Mouse (Mus musculus) lung, embryonic 15.5 days (tissue): ENCODE measurements at regions not wholly inside any gene's neighbourhood (a gene's known extent, or its start where the extent isn't known, plus 50 kb on each side); places are given as distances from the start of the nearest gene placed in this dataset.
A peak's percentile ranks its signal among the peaks of the same experiment; 100 is the strongest.
"Not testable (repeated sequence)": the region's sequence is repeated elsewhere in the genome, so short reads cannot be mapped to it uniquely, and the experiment has no call there.

Experiments
- ATAC-seq: fragments of 200-750 bp; cut with Nextera tagmentation; 2 replicates; pipeline ENCODE4 v1.8.0; 2017; ENCODE audit warnings: moderate number of reproducible peaks, borderline replicate concordance; ENCODE audit not compliant: low FRiP score, low TSS enrichment; ENCODE audit errors: extremely low read depth
- H3K27ac ChIP-seq: fragments of 300-500 bp; sonication (generic); 2 replicates; pipeline ENCODE4 v1.5.1; 2015; ENCODE audit warnings: moderate library complexity, mild to moderate bottlenecking, inconsistent platforms
- H3K27me3 ChIP-seq: fragments of 300-500 bp; sonication (generic); 2 replicates; pipeline ENCODE4 v1.6.1; 2015; ENCODE audit warnings: inconsistent platforms
- H3K36me3 ChIP-seq: fragments of 300-500 bp; sonication (generic); 2 replicates; pipeline ENCODE4 v1.6.1; 2015; ENCODE audit warnings: inconsistent platforms
- H3K4me1 ChIP-seq: fragments of 300-500 bp; sonication (generic); 2 replicates; pipeline ENCODE4 v1.6.1; 2015; ENCODE audit warnings: inconsistent platforms
- H3K4me2 ChIP-seq: fragments of 300-500 bp; sonication (generic); 2 replicates; pipeline ENCODE4 v1.6.1; 2015; ENCODE audit warnings: inconsistent platforms, mild to moderate bottlenecking, moderate library complexity
- H3K4me3 ChIP-seq: fragments of 300-500 bp; sonication (generic); 2 replicates; pipeline ENCODE4 v1.5.1; 2015; ENCODE audit warnings: mild to moderate bottlenecking, inconsistent platforms
- H3K9ac ChIP-seq: fragments of 300-500 bp; sonication (generic); 2 replicates; pipeline ENCODE4 v1.6.1; 2015; ENCODE audit warnings: inconsistent platforms
- H3K9me3 ChIP-seq: fragments of 300-500 bp; sonication (generic); 2 replicates; pipeline ENCODE4 v1.6.1; 2016; ENCODE audit warnings: inconsistent platforms
- WGBS: fragments of 180-500 bp; shearing (Covaris S2); methylation state at CpG from one replicate; pipeline ENCODE4 v1.1.7; 2015; 5-methylcytosine and 5-hydroxymethylcytosine counted together

DNA sequence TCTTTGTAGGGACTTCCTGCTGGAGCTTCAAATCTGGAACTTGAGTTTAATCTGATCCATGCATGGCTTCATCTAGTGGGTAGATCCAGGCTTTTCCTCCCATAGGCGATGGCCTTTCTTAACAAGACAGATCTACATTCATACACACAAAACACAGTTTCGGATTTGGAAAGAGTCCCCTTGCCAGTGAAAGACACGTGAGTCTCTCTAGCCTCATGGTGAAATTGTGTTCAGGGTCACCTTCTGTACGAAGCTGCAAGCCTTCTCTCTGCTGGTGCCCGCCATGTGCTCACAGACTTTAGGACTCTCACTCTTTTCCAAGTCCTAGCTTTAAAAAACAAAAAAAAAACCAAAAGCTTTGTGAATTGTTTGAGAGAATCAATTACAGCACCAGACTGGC, 51.4 kb upstream of the Dlx2 start:
- ATAC-seq = no peak

DNA sequence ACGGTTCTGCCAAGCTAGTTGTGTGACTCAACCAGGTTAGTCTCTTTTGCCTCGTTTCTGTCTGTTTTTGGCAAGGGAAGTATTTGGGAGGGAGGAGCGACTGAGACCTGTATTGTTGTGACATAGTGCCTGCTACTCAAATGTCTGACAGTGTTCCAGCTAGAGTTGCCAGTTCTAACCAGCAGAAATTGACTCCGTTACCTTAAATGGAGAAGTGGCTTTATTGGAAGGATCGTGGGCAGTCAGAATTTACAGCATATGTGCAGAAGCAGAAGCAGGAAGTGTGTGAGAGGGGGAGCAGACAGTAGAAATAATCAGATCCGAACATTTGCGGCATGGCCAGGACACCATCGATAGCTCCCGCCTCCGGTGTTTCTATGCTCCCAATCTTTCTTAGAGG, 51.8 kb upstream of the Dlx2 start:
- H3K27ac ChIP-seq = no peak overlapping the region
- H3K4me3 ChIP-seq = no peak overlapping the region
- H3K36me3 ChIP-seq = no peaks in the 10 kb centered on the region
- no peak overlapping the region; the same call in 1 of the 2 replicates for H3K4me2 ChIP-seq
- H3K9me3 ChIP-seq = no peaks in the 10 kb centered on the region
- no peaks in the 10 kb centered on the region for H3K27me3 ChIP-seq
- ATAC-seq = no peak
- H3K9ac ChIP-seq = no peak overlapping the region
- no peaks in the 10 kb centered on the region for H3K4me1 ChIP-seq
- 62% methylated on average over 10 of the region's 10 CpGs for WGBS

More for the DNA sequence above, 51.4 kb upstream of the Dlx2 start:
- Histone ChIP-seq H3K4me2 (no peak overlapping the region), H3K4me1 (no peaks in the 10 kb centered on the region), H3K36me3 (no peaks in the 10 kb centered on the region), H3K4me3 (no peak overlapping the region), H3K9me3 (no peaks in the 10 kb centered on the region), H3K27ac (no peak overlapping the region), H3K9ac (no peak overlapping the region), H3K27me3 (no peaks in the 10 kb centered on the region)
- 80% methylated on average over 5 of the region's 5 CpGs for WGBS

DNA sequence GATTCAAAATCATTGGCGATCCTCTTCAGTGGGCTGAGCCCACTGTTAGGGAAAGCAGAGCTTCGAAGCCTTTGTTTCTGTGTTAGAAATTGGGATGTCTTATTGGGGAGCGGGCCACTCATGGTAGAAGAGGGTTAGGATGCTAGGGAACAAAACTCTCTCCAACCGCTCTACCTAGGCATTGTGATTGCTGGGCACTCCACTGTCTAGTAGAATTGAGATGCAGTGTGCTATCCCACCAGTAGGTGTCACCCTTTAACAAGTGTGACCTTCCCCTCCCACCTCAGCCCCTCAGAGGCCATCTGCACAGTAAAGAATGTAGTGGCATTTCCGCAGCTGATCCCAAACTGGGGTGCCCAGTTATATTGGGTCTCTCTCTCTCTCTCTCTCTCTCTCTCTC, 52.2 kb upstream of the Dlx2 start:
- Histone ChIP-seq H3K4me3 (no peak overlapping the region), H3K27ac (no peak overlapping the region), H3K4me2 (no peak overlapping the region; the same call in 1 of the 2 replicates), H3K36me3 (no peaks in the 10 kb centered on the region), H3K4me1 (no peaks in the 10 kb centered on the region), H3K9ac (no peak overlapping the region), H3K9me3 (no peaks in the 10 kb centered on the region), H3K27me3 (no peaks in the 10 kb centered on the region)
- WGBS = 15% methylated on average over 5 of the region's 5 CpGs
- no peak for ATAC-seq

DNA sequence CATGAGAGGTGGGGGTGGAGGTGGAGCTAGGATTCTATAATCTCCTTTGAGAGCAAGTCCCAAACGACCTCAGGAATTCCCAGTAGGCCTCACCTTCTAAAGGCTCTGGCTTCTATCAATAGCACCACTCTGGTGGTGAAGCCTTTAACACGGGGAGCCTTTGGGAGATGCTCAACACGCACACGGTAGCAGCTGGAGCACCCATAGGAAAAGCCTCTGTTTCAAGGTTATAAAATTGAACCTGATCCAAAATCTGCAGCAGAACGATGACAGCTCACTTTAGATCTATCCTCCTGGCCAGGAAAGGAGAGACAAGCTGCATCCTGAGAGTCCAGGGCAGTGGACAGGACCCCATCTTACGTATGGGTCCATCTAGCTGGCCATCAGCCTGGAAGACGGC, 53.7 kb upstream of the Dlx2 start:
- Histone ChIP-seq H3K36me3 (no peaks in the 10 kb centered on the region), H3K4me1 (no peaks in the 10 kb centered on the region), H3K4me2 (no peak overlapping the region), H3K9me3 (no peaks in the 10 kb centered on the region), H3K27ac (no peak overlapping the region), H3K27me3 (no peaks in the 10 kb centered on the region), H3K9ac (no peak overlapping the region), H3K4me3 (no peak overlapping the region)
- 65% methylated on average over 7 of the region's 7 CpGs for WGBS
- ATAC-seq = no peak

DNA sequence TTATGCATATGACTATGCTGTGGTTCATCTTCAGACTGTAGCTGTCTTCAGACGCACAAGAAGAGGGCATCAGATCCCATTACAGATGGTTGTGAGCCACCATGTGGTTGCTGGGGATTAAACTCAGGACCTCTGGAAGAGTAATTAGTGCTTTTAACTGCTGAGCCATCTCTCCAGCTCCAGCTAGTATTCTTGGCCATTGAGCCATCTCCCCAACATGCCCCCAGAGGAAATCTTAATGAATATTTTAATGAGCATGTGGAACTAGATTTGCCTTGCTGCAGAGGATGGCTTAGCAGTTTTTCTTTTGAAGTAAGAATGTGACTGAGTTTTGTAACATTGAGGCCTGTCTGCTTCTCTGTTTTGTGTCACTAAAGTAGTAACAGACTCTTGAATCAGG, 54.4 kb upstream of the Dlx2 start:
- Histone ChIP-seq H3K4me1 (no peaks in the 10 kb centered on the region), H3K9ac (no peak overlapping the region), H3K4me2 (no peak overlapping the region), H3K9me3 (no peaks in the 10 kb centered on the region), H3K27ac (no peak overlapping the region), H3K4me3 (no peak overlapping the region), H3K27me3 (no peaks in the 10 kb centered on the region), H3K36me3 (no peaks in the 10 kb centered on the region)
- 84% methylated on average over 1 of the region's 1 CpGs for WGBS
- no peak for ATAC-seq

GRCm38 (mm10) chr2:71603796-71604195, 57.2 kb upstream of the Dlx2 start:
- not testable (repeated sequence) for H3K9me3 ChIP-seq, H3K36me3 ChIP-seq, H3K27ac ChIP-seq, H3K4me3 ChIP-seq, H3K27me3 ChIP-seq, H3K4me1 ChIP-seq, H3K9ac ChIP-seq, ATAC-seq, H3K4me2 ChIP-seq
- 88% methylated on average over 8 of the region's 8 CpGs for WGBS

DNA sequence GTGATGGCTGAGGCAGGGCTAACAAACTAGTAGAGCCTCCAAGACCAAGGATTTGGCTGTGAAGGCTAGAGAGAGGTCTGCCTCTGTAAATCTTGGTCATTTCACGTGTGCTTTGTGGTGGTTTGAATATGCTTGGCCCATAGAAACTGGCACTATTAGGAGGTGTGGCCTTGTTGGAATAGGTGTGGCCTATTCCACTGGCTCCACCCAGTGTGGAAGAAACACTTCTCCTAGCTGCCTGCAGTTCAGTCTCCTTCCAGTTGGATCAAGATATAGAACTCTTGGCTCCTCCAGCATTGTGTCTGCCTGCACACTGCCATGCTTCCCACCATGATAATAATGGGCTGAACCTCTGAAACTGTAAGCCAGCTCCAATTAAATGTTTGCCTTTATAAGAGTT, 59.1 kb upstream of the Dlx2 start:
- ATAC-seq = no peak
- H3K36me3 ChIP-seq = no peaks in the 10 kb centered on the region
- H3K9me3 ChIP-seq = no peaks in the 10 kb centered on the region
- no peaks in the 10 kb centered on the region for H3K27me3 ChIP-seq
- 0 out of 2 replicates have a peak, but pooled peaks cover 6% of the 10 kb centered on the region for H3K4me1 ChIP-seq
- 86% methylated on average over 1 of the region's 1 CpGs for WGBS
- no peak overlapping the region for H3K9ac ChIP-seq
- no peak overlapping the region for H3K4me2 ChIP-seq
- H3K4me3 ChIP-seq = no peak overlapping the region
- H3K27ac ChIP-seq = no peak overlapping the region

- H3K36me3 ChIP-seq = no peaks in the 10 kb centered on the region
- no peaks in the 10 kb centered on the region for H3K27me3 ChIP-seq
- no peak overlapping the region for H3K4me2 ChIP-seq
- no peak overlapping the region for H3K4me3 ChIP-seq
- 0 out of 2 replicates have a peak overlapping the region, but pooled peaks have one; percentile 18 for H3K27ac ChIP-seq
- ATAC-seq = no peak
- H3K9ac ChIP-seq = no peak overlapping the region
- WGBS = 47% methylated on average over 3 of the region's 3 CpGs
- 0 out of 2 replicates have a peak, but pooled peaks cover 8% of the 10 kb centered on the region for H3K4me1 ChIP-seq
- H3K9me3 ChIP-seq = no peaks in the 10 kb centered on the region
Observed at GRCm38 (mm10) chr2:71607087-71607502, 60.5 kb upstream of the Dlx2 start.

DNA sequence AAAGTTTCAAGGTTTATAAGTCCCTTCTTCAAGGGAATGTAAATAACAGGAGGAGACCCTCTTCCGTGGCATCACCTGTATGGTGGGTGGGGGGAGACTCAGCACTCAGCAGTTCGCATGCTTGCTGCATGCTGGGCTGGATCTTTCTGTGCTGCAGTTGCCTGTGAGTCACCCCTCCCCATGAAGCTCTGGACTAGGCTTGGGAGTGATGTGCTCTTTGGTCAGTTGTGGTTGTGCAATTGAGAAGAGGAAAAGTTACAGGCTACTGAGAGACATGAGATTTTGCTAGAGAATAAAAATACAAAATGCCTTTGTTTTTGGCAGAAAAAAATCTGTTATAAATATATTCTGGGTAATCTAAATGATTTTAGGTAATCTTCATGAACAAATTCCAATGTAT, 66.7 kb upstream of the Dlx2 start:
- Histone ChIP-seq H3K9ac (no peak overlapping the region), H3K9me3 (no peaks in the 10 kb centered on the region), H3K27ac (no peak overlapping the region), H3K4me2 (no peak overlapping the region), H3K36me3 (no peaks in the 10 kb centered on the region), H3K27me3 (no peaks in the 10 kb centered on the region), H3K4me3 (no peak overlapping the region), H3K4me1 (0 out of 2 replicates have a peak, but pooled peaks cover 6% of the 10 kb centered on the region)
- ATAC-seq = no peak
- 43% methylated on average over 2 of the region's 2 CpGs for WGBS

DNA sequence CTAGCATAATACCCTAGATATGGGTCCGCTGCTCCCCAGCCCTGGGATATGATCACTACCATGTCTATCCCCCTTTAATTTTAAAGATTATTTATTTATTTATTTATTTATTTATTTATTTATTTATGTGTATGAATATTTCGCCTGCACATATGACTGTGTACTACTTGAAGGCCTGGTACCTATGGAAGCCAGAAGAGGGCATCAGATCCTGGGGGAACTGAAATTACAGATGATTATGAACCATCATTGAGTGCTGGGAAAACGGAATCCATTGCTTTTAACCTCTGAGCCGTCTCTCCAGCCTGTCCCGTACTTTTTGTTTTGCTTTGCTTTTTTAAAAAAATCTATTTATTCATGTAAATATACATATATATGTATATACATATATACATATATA, 70.0 kb upstream of the Dlx2 start:
- 81% methylated on average over 5 of the region's 5 CpGs for WGBS
- Histone ChIP-seq H3K4me3 (no peak overlapping the region), H3K27me3 (no peaks in the 10 kb centered on the region), H3K36me3 (no peaks in the 10 kb centered on the region), H3K4me1 (no peaks in the 10 kb centered on the region), H3K9me3 (no peaks in the 10 kb centered on the region), H3K4me2 (no peak overlapping the region), H3K9ac (no peak overlapping the region), H3K27ac (no peak overlapping the region)
- ATAC-seq = no peak

- Histone ChIP-seq H3K4me2 (no peak overlapping the region), H3K27ac (no peak overlapping the region), H3K27me3 (peaks cover 6% of the 10 kb centered on the region; the same call in 1 of the 2 replicates), H3K4me1 (no peaks in the 10 kb centered on the region), H3K4me3 (no peak overlapping the region), H3K36me3 (no peaks in the 10 kb centered on the region), H3K9me3 (no peaks in the 10 kb centered on the region), H3K9ac (no peak overlapping the region)
- 81% methylated on average over 2 of the region's 2 CpGs for WGBS
- ATAC-seq = no peak
Observed at GRCm38 (mm10) chr2:71621458-71621857, 74.9 kb upstream of the Dlx2 start.

DNA sequence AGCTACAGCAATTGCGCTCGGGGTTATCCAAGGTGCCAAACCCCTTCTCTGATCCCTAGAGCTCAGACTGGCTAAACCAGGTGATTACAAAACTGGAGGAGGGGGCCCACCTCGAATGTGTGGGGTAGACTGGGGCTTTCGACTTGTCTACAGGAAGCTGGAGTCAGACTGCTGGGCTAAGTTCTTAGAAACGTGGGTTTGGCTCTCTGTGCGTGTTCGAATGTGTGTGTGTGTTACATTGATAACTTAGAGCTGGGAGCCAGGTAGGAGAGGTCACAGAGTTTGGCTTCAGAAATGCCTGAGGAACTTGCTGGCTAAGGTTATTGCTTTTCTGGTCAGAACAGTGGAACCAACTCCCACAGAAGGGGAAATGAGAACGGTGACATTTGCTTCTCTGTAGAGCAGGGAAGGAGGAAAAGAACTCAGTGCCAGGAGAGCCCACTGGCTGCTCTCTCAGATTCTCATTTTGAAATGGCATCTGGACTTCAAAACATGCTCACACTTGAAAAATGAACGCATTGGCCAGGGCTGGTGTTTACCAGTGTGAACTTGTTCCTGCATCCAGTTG, 76.1 kb upstream of the Dlx2 start:
- 59% methylated on average over 9 of the region's 9 CpGs for WGBS
- Histone ChIP-seq H3K36me3 (no peaks in the 10 kb centered on the region), H3K27me3 (peaks cover 6% of the 10 kb centered on the region; the same call in 1 of the 2 replicates), H3K9ac (no peak overlapping the region), H3K4me2 (no peak overlapping the region), H3K9me3 (no peaks in the 10 kb centered on the region), H3K4me3 (no peak overlapping the region), H3K4me1 (peaks cover 6% of the 10 kb centered on the region; the same call in 1 of the 2 replicates), H3K27ac (peak overlapping the region; percentile 37; the same call in 1 of the 2 replicates)
- no peak for ATAC-seq

GRCm38 (mm10) chr2:71623134-71623533, 76.6 kb upstream of the Dlx2 start:
- no peak overlapping the region for H3K4me2 ChIP-seq
- ATAC-seq = no peak
- no peak overlapping the region for H3K4me3 ChIP-seq
- peaks cover 6% of the 10 kb centered on the region; the same call in 1 of the 2 replicates for H3K27me3 ChIP-seq
- peak overlapping the region; percentile 37; the same call in 1 of the 2 replicates for H3K27ac ChIP-seq
- H3K9ac ChIP-seq = no peak overlapping the region
- H3K9me3 ChIP-seq = no peaks in the 10 kb centered on the region
- no peaks in the 10 kb centered on the region for H3K36me3 ChIP-seq
- peaks cover 6% of the 10 kb centered on the region; the same call in 1 of the 2 replicates for H3K4me1 ChIP-seq
- WGBS = 63% methylated on average over 2 of the region's 2 CpGs
